Mouse (Mus musculus) natural killer cell, adult 2 months (primary cell): ENCODE measurements around the gene Gsdmc4.
"Not testable (repeated sequence)": the region's sequence is repeated elsewhere in the genome, so short reads cannot be mapped to it uniquely, and the experiment has no call there.

Experiments
- DNase-seq, 2 experiments: peaks; one replicate each; pipeline ENCODE4 v3.0.0; 2022; ENCODE audit warnings: low spot score in 2 of 2

Gsdmc4 gene

DNA sequence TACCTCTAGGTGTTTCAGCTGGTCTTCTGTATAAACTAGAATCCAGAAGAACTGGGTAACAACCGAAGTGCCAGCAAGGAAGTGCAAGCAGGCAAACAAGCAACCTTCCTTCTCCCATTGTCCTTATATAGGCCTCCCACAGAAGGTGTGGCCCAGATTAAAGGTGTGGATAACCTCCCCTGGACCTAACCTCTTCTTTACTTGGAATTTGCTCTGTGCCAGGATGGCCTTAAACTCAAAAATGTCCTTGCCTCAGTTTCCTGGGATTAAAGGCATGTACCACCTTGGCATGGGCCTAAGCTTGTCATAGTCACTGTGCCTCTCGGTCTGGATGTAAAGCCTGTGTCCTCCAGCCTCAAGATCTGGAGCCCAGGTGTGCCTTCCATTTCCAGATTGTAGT, at the start of gene Gsdmc4:
Gsdmc4 (minus strand) TSS at position 101 of the 400 bp plus-strand sequence.
- not testable (repeated sequence) for DNase-seq

DNA sequence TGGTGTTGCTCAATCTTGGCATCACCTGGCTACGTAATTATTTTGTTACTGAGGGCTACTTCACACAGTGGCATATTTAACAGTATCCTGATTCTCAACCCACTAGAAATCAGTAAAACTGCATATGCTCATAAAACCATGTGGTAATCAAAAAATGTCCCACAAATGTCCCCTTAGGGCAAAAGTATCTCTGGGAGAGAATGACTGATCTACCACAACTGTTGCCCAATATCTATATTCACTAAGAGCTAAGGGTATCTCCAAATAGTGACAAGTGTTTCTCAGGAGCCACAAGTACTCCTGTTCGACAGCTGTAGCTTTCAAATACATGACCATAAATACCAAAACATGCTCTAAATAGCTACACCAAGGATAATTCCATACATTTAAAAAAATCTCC, 48.4 kb upstream of the Gsdmc4 start:
- DNase-seq, result no peak

DNA sequence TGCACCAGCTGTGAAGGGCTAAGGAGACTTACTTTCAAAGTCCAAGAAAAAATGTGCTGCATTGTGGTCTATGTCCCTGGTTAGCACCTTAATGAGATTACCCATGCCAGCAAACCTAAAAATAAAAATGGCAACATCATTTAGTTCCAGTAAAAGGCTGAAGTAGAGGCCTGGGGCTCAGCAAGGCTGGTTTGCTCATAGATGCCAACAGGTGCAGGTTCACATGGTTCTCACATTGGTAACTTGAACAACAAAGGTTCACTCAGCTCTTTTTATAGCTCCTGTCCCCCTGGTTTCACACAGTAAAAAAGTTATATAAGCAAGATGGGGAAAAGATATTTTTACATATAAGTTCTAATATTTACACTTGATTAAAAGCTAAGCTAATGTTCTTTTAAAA, 45.5 kb upstream of the Gsdmc4 start:
- no peak for DNase-seq

DNA sequence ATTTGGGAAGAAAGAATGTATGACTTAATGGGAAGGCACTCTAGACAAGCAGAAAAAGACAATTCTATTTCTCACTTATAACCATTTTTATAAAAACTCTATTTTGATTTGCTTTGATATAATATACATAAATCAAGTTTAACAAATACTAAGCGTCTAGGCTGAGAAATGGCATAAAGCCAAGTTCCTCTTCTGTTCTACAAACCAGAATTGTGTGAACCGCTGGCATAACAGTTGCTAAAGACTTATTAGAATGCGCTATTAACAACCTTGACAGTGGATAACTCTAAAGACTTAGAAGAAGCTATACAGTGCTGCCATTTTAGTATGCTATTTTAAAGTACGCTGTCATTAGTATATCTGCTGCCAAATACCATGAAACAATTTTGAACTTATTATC, 41.2 kb upstream of the Gsdmc4 start:
- DNase-seq, result no peak

DNA sequence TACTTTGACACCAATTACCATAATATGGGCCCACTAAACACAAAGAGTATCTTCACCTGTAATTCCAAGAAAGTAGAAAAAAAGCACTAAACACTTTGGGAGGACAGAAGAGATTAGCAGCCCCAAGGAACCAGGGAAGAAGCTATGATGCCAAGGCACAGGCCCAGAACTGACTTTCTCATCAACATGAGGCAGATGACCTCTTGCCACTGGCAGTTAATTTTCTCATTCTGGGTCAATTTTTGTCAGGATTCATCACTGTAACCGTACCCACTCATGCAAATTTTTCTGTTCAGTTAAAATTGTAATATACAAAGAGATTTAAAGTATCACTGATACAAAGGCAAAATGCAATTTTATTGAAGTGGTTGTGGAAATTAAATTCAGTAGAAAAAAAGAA, 29.1 kb upstream of the Gsdmc4 start:
- DNase-seq, result no peak

DNA sequence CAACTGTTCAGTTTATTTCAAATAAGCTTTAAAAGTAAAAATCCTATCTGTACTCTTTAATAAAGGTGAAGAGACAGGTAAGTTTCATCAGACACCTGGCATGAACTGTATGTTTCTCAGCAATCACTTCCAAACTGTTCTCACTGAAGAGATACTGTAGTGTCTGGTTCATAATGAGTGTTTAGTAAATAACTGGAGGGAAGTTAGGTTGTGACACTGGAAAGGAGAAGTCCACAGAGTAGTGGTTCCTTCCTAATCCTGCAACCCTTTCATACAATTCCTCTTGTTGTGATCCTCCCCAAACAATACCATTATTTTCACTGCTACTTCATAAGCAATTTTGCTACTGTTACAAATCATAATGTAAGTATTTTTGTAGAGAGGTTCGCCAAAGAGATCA, 20.6 kb upstream of the Gsdmc4 start:
- DNase-seq, result no peak

DNA sequence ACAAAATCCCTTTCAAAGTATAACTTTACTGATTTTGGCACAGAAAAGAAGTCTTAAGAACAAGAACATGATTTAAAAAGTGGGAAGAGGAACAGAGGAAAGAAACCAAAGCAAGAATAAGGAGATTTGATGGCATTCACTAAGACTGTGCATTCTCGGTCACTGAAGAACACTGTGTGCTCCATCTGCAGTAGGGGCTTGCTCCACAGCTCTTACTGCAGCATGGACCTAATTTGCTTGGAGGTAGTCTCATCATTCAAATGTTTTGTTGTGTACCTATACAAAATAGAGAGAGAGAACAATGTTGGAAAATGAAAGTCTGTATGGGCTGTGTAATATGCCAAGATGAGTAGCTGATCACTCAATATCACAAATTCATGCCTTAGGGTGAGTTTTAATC, 19.3 kb upstream of the Gsdmc4 start:
- DNase-seq, result no peak

DNA sequence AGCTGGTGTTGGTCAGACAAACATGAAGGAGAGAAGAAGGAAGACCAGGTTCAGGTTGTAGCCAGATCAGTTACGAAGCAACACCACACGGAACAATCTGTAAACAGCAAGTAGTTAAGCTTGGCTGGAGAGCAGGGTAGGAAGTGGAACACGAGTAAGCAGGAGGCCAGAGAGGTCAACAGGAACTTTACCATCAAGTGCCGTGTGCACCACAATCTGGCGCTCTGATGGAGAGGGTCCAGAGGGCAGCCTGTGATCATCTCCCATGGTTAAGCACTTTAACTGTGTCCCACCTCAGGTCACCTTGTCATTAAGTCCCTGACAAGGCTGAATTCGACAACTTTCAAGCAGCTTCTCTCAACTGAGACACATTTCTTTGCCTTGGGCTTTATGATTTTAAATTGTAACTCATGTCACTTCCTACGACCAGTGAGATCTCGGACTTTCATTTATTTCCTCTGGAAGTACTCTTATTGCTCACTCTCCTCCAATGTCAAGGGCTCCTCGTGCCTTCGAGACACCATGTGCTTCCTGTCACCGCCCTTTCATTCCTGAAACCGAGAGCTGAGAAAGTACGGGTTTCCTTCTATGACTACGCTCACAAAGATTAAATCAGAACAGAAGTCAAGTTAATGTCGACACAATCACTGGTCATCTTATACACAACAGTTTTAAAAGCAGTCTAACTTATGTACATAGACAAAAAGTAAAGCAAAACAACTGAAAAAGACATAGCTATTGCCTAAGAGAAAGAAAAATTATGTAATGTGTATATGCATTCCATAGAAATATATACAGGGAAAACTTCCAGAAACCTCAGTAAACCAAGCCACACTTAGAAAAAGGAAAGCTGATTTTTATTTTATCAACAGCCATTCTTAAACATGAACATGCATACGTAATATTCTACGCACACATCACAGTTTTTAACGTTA, 18.3 kb upstream of the Gsdmc4 start:
- DNase-seq, result no peak

DNA sequence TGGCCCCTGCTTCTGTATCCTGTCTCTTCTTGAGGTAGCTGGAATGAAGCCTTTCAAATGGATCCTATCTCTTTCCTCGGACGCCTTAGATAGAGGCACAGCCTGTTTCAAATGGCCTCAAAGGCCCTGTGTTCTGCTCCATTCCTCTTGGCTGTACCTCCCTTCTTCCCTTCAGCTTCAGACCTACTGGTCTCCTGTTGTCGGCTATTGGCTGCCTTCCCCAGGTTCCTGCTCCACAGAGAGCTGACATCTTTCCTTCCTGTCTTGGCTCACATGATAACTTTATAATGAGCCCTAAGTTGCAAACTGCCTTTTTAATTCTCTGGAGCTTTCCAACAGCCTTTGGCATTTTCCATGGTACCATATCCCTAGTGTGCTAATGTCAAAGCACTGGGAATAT, 14.1 kb upstream of the Gsdmc4 start:
- no peak for DNase-seq

DNA sequence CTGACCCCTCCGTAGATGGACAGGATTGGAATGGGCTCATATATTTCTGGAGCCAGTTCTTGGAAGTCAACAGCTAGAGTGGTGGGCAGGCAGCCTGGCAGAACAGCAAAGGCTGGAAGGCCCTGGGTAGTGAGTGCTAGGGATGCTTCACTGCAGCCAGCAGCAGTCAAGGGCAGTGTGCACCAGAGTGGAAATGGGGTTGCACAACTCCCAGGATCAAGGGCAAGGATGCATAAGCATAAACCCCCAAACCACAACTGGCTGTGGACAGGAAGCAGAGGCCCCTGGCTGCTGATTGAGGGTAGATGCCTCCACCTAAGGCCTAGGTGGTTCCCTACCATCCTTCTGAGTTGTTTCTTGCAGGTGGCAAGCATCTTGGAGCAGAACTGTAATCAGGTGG, 12.4 kb upstream of the Gsdmc4 start:
- no peak for DNase-seq

DNA sequence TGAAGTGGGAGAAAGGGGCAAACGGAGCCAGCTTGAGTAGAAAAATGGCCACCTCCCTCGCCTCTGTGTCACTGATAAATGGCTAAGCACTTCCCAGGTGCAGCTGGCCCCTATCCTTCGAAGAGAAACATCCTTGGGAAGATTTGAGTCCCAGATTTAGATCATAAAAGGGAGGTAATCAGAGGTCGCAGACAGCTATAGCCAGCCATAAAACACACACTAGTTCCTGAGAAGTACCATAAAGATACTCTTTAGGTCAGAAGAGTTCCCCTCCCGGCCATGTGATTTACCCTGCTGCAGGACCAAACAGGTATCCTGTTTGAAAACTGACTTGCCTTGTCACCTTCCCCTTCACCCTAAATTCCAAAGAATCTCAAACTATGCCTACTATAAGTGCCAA, 9.5 kb upstream of the Gsdmc4 start:
- not testable (repeated sequence) for DNase-seq

DNA sequence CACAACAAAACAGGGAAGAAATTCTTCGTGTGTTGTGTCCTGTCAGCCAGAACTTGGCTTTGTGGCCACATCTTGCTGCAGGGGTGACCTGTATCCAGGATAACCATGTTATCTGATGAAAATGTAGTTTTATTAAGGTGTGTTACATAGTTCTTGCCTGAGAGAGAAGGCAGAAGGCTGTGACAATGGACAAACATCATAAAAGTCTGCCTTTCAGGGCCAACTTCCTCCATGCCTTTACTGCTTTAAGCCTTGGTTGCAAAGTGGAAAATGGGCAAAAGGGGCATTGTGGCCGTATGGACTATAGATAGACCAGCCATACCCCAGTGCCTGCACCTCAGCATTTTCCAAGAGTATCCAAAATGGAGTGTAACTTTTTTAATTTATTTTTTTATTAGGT, 7.6 kb upstream of the Gsdmc4 start:
- DNase-seq, result not testable (repeated sequence)

DNA sequence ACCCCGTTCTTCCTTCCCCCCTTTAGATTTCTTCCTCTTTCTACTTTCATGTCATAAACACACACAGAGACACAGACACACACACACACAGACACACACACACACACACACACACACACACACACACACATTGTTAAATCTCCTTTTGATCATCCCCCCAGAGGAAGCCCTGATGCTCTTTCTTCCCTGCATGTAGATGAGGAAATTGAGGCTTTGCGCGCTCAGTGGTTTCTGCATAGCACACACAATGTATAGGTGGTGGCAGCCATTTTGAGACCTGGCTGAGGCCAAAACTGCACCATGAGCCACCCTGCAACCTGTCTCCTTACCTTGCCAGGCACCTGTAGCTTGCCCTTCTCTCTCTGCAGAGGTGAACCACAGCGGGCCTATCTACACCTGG, 4.5 kb upstream of the Gsdmc4 start:
- not testable (repeated sequence) for DNase-seq

DNA sequence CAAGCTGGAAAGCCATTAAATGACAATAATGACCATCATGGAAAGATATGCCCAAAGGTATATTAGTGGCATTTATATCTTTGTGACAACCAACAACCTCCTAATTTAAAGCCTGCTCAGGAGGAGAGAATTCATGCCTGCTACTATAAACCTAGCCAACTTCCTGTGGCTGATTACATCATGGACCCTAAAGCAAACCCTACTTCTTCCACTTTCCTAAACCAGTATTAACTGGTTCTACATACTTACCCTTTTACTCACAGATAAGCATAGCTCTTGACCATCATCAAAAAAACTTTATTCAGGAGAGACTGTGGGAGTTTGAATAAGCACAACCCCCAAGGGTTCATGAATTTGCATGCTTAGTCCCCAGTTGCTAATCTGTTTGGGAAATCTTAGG, 2.2 kb downstream of the Gsdmc4 start:
- not testable (repeated sequence) for DNase-seq

DNA sequence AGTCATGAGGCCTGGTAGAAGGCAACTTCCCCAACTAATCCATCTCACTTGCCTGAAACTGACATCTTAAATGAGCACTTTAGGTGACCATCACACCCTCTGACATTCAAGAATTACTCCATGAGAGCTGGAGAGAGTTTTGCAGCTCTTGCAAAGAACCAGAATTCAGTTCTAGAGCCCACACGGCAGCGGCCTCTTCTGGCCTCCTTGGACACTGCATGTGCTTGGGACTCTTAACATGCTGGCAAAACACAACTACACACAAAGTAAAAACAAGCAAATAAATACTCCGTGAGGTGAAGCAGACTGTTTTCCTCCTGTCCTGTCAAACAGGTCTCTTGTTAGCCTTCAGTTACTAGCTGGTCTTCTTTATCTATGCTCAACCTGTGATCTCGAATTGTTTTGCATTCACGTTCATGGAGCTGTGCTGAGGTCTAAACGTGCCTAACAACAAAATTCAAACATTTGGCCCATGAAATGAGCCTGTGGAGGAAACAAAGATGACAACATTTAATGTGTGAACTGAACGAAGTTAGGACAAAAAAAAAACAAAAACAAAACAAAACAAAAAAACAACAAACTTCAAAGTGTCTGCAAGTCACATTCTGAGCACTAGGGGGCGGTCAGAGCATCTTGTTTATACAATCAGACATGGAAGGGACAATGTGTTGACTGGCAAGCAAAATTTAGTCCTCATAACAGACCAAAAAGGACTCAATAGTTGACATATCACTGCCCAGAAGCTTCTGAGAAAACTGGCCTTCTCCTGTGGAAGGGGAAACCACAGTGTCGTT, 16.3 kb downstream of the Gsdmc4 start:
- peak; percentile 9 to 25 for DNase-seq

DNA sequence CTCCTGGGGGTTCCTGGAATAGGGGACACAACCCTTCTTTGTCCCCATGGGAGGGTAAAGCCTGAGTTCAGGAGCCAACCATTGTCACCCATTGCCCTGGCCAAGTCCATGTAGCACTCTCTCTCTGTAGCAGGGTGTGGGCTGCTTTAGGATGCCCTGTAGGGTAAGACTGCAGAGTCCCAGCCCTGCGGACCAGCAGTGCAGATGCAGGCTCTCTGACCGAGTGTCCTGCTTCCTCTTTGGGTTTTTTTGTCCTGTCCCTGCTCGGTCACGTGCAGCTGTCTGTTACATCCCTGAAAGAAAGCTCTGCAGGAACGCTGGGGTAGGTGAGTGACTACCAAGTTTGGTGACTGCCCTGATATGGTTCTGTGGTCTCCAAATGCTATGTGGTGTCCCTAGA, 23.7 kb downstream of the Gsdmc4 start:
- not testable (repeated sequence) for DNase-seq

DNA sequence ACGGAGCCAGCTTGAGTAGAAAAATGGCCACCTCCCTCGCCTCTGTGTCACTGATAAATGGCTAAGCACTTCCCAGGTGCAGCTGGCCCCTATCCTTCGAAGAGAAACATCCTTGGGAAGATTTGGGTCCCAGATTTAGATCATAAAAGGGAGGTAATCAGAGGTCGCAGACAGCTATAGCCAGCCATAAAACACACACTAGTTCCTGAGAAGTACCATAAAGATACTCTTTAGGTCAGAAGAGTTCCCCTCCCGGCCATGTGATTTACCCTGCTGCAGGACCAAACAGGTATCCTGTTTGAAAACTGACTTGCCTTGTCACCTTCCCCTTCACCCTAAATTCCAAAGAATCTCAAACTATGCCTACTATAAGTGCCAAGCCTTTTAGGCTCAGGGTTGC, 24.1 kb downstream of the Gsdmc4 start:
- DNase-seq, result not testable (repeated sequence)

DNA sequence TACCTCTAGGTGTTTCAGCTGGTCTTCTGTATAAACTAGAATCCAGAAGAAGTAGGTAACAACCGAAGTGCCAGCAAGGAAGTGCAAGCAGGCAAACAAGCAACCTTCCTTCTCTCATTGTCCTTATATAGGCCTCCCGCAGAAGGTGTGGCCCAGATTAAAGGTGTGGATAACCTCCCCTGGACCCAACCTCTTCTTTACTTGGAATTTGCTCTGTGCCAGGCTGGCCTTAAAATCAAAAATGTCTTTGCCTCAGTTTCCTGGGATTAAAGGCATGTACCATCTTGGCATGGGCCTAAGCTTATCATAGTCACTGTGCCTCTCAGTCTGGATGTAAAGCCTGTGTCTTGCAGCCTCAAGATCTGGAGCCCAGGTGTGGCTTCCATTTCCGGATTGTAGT, 33.6 kb downstream of the Gsdmc4 start, which contains the start of gene Gsdmc3:
Gsdmc3 (minus strand) TSS at position 101 of the 400 bp plus-strand sequence.
- DNase-seq, result not testable (repeated sequence)

DNA sequence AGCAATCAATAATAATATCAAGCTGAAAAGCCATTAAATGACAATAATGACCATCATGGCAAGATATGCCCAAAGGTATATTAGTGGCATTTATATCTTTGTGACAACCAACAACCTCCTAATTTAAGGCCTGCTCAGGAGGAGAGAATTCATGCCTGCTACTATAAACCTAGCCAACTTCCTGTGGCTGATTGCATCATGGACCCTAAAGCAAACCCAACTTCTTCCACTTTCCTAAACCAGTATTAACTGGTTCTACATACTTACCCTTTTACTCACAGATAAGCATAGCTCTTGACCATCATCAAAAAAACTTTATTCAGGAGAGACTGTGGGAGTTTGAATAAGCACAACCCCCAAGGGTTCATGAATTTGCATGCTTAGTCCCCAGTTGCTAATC, 35.9 kb downstream of the Gsdmc4 start:
- DNase-seq, result not testable (repeated sequence)

DNA sequence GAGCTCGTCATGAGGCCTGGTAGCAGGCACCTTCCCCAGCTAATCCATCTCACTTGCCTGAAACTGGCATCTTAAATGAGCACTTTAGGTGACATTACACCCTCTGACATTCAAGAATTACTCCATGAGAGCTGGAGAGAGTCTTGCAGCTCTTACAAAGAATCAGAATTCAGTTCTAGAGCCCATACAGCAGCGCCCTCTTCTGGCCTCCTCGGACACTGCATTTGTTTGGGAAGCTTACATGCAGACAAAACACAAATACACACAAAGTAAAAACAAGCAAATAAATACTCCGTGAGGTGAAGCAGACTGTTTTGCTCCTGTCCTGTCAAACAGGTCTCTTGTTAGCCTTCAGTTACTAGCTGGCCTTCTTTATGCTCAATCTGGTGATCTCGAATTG, 50.1 kb downstream of the Gsdmc4 start:
- not testable (repeated sequence) for DNase-seq
